Mouse (Mus musculus) embryonic facial prominence, embryonic 13.5 days (tissue): ENCODE data around the gene Exosc10. TPM values are rescaled to one million over a fixed set of nuclear protein-coding genes. Genes with fewer than 3 reads are reported as not detected.
A peak's percentile ranks its signal among the peaks of the same experiment; 100 is the strongest.

Experiments
- ATAC-seq: fragments of 200-750 bp; cut with Nextera tagmentation; 2 replicates; pipeline ENCODE4 v1.8.0; 2017; ENCODE audit warnings: low read depth; ENCODE audit not compliant: insufficient number of reproducible peaks, insufficient read depth, low FRiP score, low TSS enrichment
- H3K27ac ChIP-seq: fragments of 300-500 bp; sonication (generic); 2 replicates; pipeline ENCODE4 v1.5.1; 2015; ENCODE audit warnings: moderate library complexity, mild to moderate bottlenecking, inconsistent platforms
- H3K27me3 ChIP-seq: fragments of 300-500 bp; sonication (generic); 2 replicates; pipeline ENCODE4 v1.6.1; 2015; ENCODE audit warnings: mild to moderate bottlenecking, inconsistent platforms
- H3K36me3 ChIP-seq: fragments of 300-500 bp; sonication (generic); 2 replicates; pipeline ENCODE4 v1.6.1; 2015; ENCODE audit warnings: mild to moderate bottlenecking, inconsistent platforms
- H3K4me1 ChIP-seq: fragments of 300-500 bp; sonication (generic); 2 replicates; pipeline ENCODE4 v1.6.1; 2015; ENCODE audit warnings: inconsistent platforms
- H3K4me2 ChIP-seq: fragments of 300-500 bp; sonication (generic); 2 replicates; pipeline ENCODE4 v1.6.1; 2015; ENCODE audit warnings: moderate library complexity, mild to moderate bottlenecking, inconsistent platforms
- H3K4me3 ChIP-seq: fragments of 300-500 bp; sonication (generic); 2 replicates; pipeline ENCODE4 v1.5.1; 2015; ENCODE audit warnings: mild to moderate bottlenecking, inconsistent platforms
- H3K9ac ChIP-seq: fragments of 300-500 bp; sonication (generic); 2 replicates; pipeline ENCODE4 v1.6.1; 2015; ENCODE audit warnings: mild to moderate bottlenecking, inconsistent platforms
- H3K9me3 ChIP-seq: fragments of 300-500 bp; sonication (generic); 2 replicates; pipeline ENCODE4 v1.6.1; 2016; ENCODE audit warnings: inconsistent platforms
- WGBS: fragments of 180-500 bp; shearing (Covaris S2); methylation state at CpG from one replicate; pipeline ENCODE4 v1.1.7; 2015; ENCODE audit warnings: mixed read lengths; 5-methylcytosine and 5-hydroxymethylcytosine counted together
- polyA plus RNA-seq: library from polyadenylated mRNA; unstranded; fragments of >200 nt; fragmentation: Nextera tagmentation; extraction: Ambion mirVana; gene quantifications from 2 replicates; pipeline ENCODE4 v1.2.1, GENCODE M21; 2015

The Exosc10 gene
- polyA plus RNA-seq: 97.0 and 99.7 TPM in 2 replicates

- no peaks in the 10 kb centered on the region for H3K27me3 ChIP-seq
- H3K4me3 ChIP-seq: peak within 1 kb of the TSS; percentile 80
- H3K9ac ChIP-seq: peak within 1 kb of the TSS; percentile 97
- peak within 1 kb of the TSS; percentile 96 for H3K27ac ChIP-seq
- WGBS: under 1% methylated on average over 63 of the region's 63 CpGs
- H3K9me3 ChIP-seq: no peaks in the 10 kb centered on the region
- peak within 1 kb of the TSS; percentile 66 for H3K4me2 ChIP-seq
- H3K4me1 ChIP-seq: peaks cover 11% of the 10 kb centered on the region; the same call in 1 of the 2 replicates
- peaks cover 67% of the 10 kb centered on the region for H3K36me3 ChIP-seq
- ATAC-seq: peak; percentile 88
These were observed at the start of gene Exosc10 for GRCm38 (mm10) chr4:148558297-148559000. TSS of gene Exosc10 (plus strand) at chr4:148558429.

- Histone ChIP-seq H3K4me3 (no peak overlapping the region), H3K4me1 (no peaks in the 10 kb centered on the region), H3K9ac (no peak overlapping the region), H3K36me3 (peaks cover 70% of the 10 kb centered on the region), H3K4me2 (no peak overlapping the region), H3K27me3 (no peaks in the 10 kb centered on the region), H3K9me3 (no peaks in the 10 kb centered on the region), H3K27ac (no peak overlapping the region)
- WGBS: 77% methylated on average over 8 of the region's 8 CpGs
- ATAC-seq: no peak
These were observed 48.7 kb upstream of the Exosc10 start for GRCm38 (mm10) chr4:148509450-148510084.

GRCm38 (mm10) chr4:148510691-148511090, 47.5 kb upstream of the Exosc10 start:
- Histone ChIP-seq H3K9ac (no peak overlapping the region), H3K9me3 (no peaks in the 10 kb centered on the region), H3K4me3 (no peak overlapping the region), H3K4me1 (no peaks in the 10 kb centered on the region), H3K27ac (no peak overlapping the region), H3K27me3 (no peaks in the 10 kb centered on the region), H3K4me2 (no peak overlapping the region), H3K36me3 (peaks cover 71% of the 10 kb centered on the region)
- 76% methylated on average over 4 of the region's 4 CpGs for WGBS
- ATAC-seq: no peak

GRCm38 (mm10) chr4:148511334-148511733, 46.9 kb upstream of the Exosc10 start:
- Histone ChIP-seq H3K9me3 (no peaks in the 10 kb centered on the region), H3K4me2 (no peak overlapping the region), H3K4me3 (no peak overlapping the region), H3K9ac (no peak overlapping the region), H3K27me3 (no peaks in the 10 kb centered on the region), H3K4me1 (no peaks in the 10 kb centered on the region), H3K27ac (no peak overlapping the region), H3K36me3 (peaks cover 70% of the 10 kb centered on the region)
- 95% methylated on average over 4 of the region's 4 CpGs for WGBS
- no peak for ATAC-seq

GRCm38 (mm10) chr4:148513021-148513559, 45.1 kb upstream of the Exosc10 start:
- 85% methylated on average over 6 of the region's 6 CpGs for WGBS
- H3K27ac ChIP-seq: no peak overlapping the region
- no peak overlapping the region for H3K4me2 ChIP-seq
- no peak for ATAC-seq
- H3K4me3 ChIP-seq: no peak overlapping the region
- H3K4me1 ChIP-seq: no peaks in the 10 kb centered on the region
- no peaks in the 10 kb centered on the region for H3K9me3 ChIP-seq
- H3K9ac ChIP-seq: no peak overlapping the region
- H3K36me3 ChIP-seq: peaks cover 83% of the 10 kb centered on the region
- no peaks in the 10 kb centered on the region for H3K27me3 ChIP-seq

- no peak for ATAC-seq
- Histone ChIP-seq H3K9me3 (no peaks in the 10 kb centered on the region), H3K9ac (no peak overlapping the region), H3K27me3 (no peaks in the 10 kb centered on the region), H3K4me3 (no peak overlapping the region), H3K36me3 (peaks cover 92% of the 10 kb centered on the region), H3K4me1 (no peaks in the 10 kb centered on the region), H3K4me2 (no peak overlapping the region), H3K27ac (no peak overlapping the region)
- WGBS: 85% methylated on average over 2 of the region's 2 CpGs
These were observed 42.9 kb upstream of the Exosc10 start for GRCm38 (mm10) chr4:148515313-148515712.

GRCm38 (mm10) chr4:148517809-148518208, 40.4 kb upstream of the Exosc10 start:
- H3K9ac ChIP-seq: no peak overlapping the region
- no peak for ATAC-seq
- H3K27ac ChIP-seq: no peak overlapping the region
- H3K27me3 ChIP-seq: no peaks in the 10 kb centered on the region
- 53% methylated on average over 4 of the region's 4 CpGs for WGBS
- H3K4me2 ChIP-seq: no peak overlapping the region
- peaks cover 87% of the 10 kb centered on the region for H3K36me3 ChIP-seq
- no peaks in the 10 kb centered on the region for H3K9me3 ChIP-seq
- H3K4me1 ChIP-seq: no peaks in the 10 kb centered on the region
- no peak overlapping the region for H3K4me3 ChIP-seq

GRCm38 (mm10) chr4:148518235-148518795, 39.9 kb upstream of the Exosc10 start:
- ATAC-seq: no peak
- Histone ChIP-seq H3K4me1 (no peaks in the 10 kb centered on the region), H3K27me3 (no peaks in the 10 kb centered on the region), H3K9ac (no peak overlapping the region), H3K36me3 (peaks cover 87% of the 10 kb centered on the region), H3K4me3 (no peak overlapping the region), H3K9me3 (no peaks in the 10 kb centered on the region), H3K4me2 (no peak overlapping the region), H3K27ac (peak overlapping the region; percentile 11; the same call in 1 of the 2 replicates)
- 28% methylated on average over 5 of the region's 5 CpGs for WGBS

- Histone ChIP-seq H3K4me2 (no peak overlapping the region), H3K4me3 (no peak overlapping the region), H3K4me1 (no peaks in the 10 kb centered on the region), H3K9me3 (no peaks in the 10 kb centered on the region), H3K9ac (no peak overlapping the region), H3K27me3 (no peaks in the 10 kb centered on the region), H3K27ac (no peak overlapping the region), H3K36me3 (peaks cover 85% of the 10 kb centered on the region)
- 73% methylated on average over 7 of the region's 7 CpGs for WGBS
- ATAC-seq: no peak
These were observed 34.7 kb upstream of the Exosc10 start for GRCm38 (mm10) chr4:148523538-148523937.

- no peaks in the 10 kb centered on the region for H3K9me3 ChIP-seq
- 87% methylated on average over 10 of the region's 10 CpGs for WGBS
- no peak overlapping the region for H3K9ac ChIP-seq
- no peak overlapping the region for H3K4me3 ChIP-seq
- ATAC-seq: no peak
- no peaks in the 10 kb centered on the region for H3K27me3 ChIP-seq
- no peaks in the 10 kb centered on the region for H3K4me1 ChIP-seq
- H3K4me2 ChIP-seq: no peak overlapping the region
- H3K27ac ChIP-seq: no peak overlapping the region
- peaks cover 90% of the 10 kb centered on the region for H3K36me3 ChIP-seq
These were observed 30.9 kb upstream of the Exosc10 start for GRCm38 (mm10) chr4:148527158-148527910.

GRCm38 (mm10) chr4:148530351-148530750, 27.9 kb upstream of the Exosc10 start:
- Histone ChIP-seq H3K27me3 (no peaks in the 10 kb centered on the region), H3K4me2 (no peak overlapping the region), H3K9ac (no peak overlapping the region), H3K27ac (no peak overlapping the region), H3K4me1 (no peaks in the 10 kb centered on the region), H3K4me3 (no peak overlapping the region), H3K9me3 (no peaks in the 10 kb centered on the region), H3K36me3 (peaks cover 90% of the 10 kb centered on the region)
- ATAC-seq: no peak
- WGBS: 92% methylated on average over 5 of the region's 5 CpGs
